Mouse (Mus musculus) midbrain, embryonic 10.5 days (tissue): ENCODE measurements around the gene Gm10358. TPM values are rescaled to one million over a fixed set of nuclear protein-coding genes. Genes with fewer than 3 reads are reported as not detected.
"Not testable (repeated sequence)": the region's sequence is repeated elsewhere in the genome, so short reads cannot be mapped to it uniquely, and the experiment has no call there.

Source experiments
- DNase-seq: peaks from one replicate; pipeline ENCODE4 v3.0.0-alpha.2; 2017; ENCODE audit warnings: low spot score
- H3K27ac ChIP-seq: fragments of 300-500 bp; sonication (generic); replicated peaks from 2 replicates; pipeline ENCODE4 v1.5.1; 2016; ENCODE audit warnings: mild to moderate bottlenecking
- H3K27me3 ChIP-seq: fragments of 300-500 bp; sonication (generic); 2 replicates; pipeline ENCODE4 v1.6.1; 2016; ENCODE audit warnings: low read depth, mild to moderate bottlenecking; ENCODE audit not compliant: poor library complexity, severe bottlenecking
- H3K36me3 ChIP-seq: fragments of 300-500 bp; sonication (generic); 2 replicates; pipeline ENCODE4 v1.6.1; 2016; ENCODE audit warnings: mild to moderate bottlenecking, moderate library complexity
- H3K4me1 ChIP-seq: fragments of 300-500 bp; sonication (generic); 2 replicates; pipeline ENCODE4 v1.6.1; 2016
- H3K4me3 ChIP-seq: fragments of 300-500 bp; sonication (generic); 2 replicates; pipeline ENCODE4 v1.5.1; 2016; ENCODE audit warnings: mild to moderate bottlenecking, moderate library complexity
- H3K9me3 ChIP-seq: fragments of 300-500 bp; sonication (generic); replicated peaks from 2 replicates; pipeline ENCODE4 v1.6.1; 2016; ENCODE audit warnings: mild to moderate bottlenecking
- WGBS: fragments of 180-500 bp; shearing (Covaris S2); methylation state at CpG from one replicate; pipeline ENCODE4 v1.1.7; 2016; 5-methylcytosine and 5-hydroxymethylcytosine counted together
- polyA plus RNA-seq: library from polyadenylated mRNA; unstranded; fragments of >200 nt; fragmentation: Nextera tagmentation; extraction: Ambion mirVana; gene quantifications from 2 replicates; pipeline ENCODE4 v1.2.1, GENCODE M21; 2016

Gm10358 gene
- polyA plus RNA-seq: 0.15 and 0.39 TPM in 2 replicates

GRCm38 (mm10) chr8:75406489-75406888, at the start of gene Gm10358:
Gm10358 (minus strand) TSS chr8:75406589.
- no peak within 1 kb of the TSS for H3K27ac ChIP-seq
- 98% methylated on average over 5 of the region's 5 CpGs for WGBS
- H3K27me3 ChIP-seq: no peaks in the 10 kb centered on the region
- H3K36me3 ChIP-seq: no peaks in the 10 kb centered on the region
- no peaks in the 10 kb centered on the region for H3K4me1 ChIP-seq
- no peak within 1 kb of the TSS for H3K4me3 ChIP-seq
- DNase-seq: no peak
- H3K9me3 ChIP-seq: no peaks in the 10 kb centered on the region

GRCm38 (mm10) chr8:75448394-75448793, 42.0 kb upstream of the Gm10358 start, which contains the start of gene Iqcm:
Iqcm (plus strand) TSS chr8:75448694.
- DNase-seq: no peak
- WGBS: 94% methylated on average over 7 of the region's 7 CpGs
- H3K36me3 ChIP-seq: no peaks in the 10 kb centered on the region

GRCm38 (mm10) chr8:75415696-75416095, 9.3 kb upstream of the Gm10358 start:
- not testable (repeated sequence) for H3K4me3 ChIP-seq, H3K27me3 ChIP-seq, DNase-seq, H3K4me1 ChIP-seq, H3K36me3 ChIP-seq, H3K9me3 ChIP-seq, H3K27ac ChIP-seq
- 81% methylated on average over 3 of the region's 3 CpGs for WGBS

More at GRCm38 (mm10) chr8:75448394-75448793, 42.0 kb upstream of the Gm10358 start, which contains the start of gene Iqcm:
- Histone ChIP-seq H3K4me3 (no peak within 1 kb of the TSS), H3K4me1 (no peaks in the 10 kb centered on the region), H3K9me3 (no peaks in the 10 kb centered on the region), H3K27ac (no peak within 1 kb of the TSS), H3K27me3 (no peaks in the 10 kb centered on the region)

GRCm38 (mm10) chr8:75384770-75385290, 21.6 kb downstream of the Gm10358 start:
- no peak for DNase-seq
- H3K4me3 ChIP-seq: no peak overlapping the region
- WGBS: 89% methylated on average over 4 of the region's 4 CpGs
- H3K4me1 ChIP-seq: no peaks in the 10 kb centered on the region
- H3K36me3 ChIP-seq: no peaks in the 10 kb centered on the region
- H3K27me3 ChIP-seq: peaks cover 4% of the 10 kb centered on the region; the same call in 1 of the 2 replicates
- H3K9me3 ChIP-seq: peaks cover 10% of the 10 kb centered on the region; the same call in 1 of the 2 replicates
- H3K27ac ChIP-seq: no peak overlapping the region

GRCm38 (mm10) chr8:75375530-75376123, 30.8 kb downstream of the Gm10358 start:
- H3K27me3 ChIP-seq: peaks cover 52% of the 10 kb centered on the region
- H3K27ac ChIP-seq: no peak overlapping the region
- H3K4me1 ChIP-seq: peaks cover 12% of the 10 kb centered on the region
- H3K36me3 ChIP-seq: no peaks in the 10 kb centered on the region
- 38% methylated on average over 1 of the region's 1 CpGs for WGBS
- H3K4me3 ChIP-seq: no peak overlapping the region
- no peaks in the 10 kb centered on the region for H3K9me3 ChIP-seq
- DNase-seq: no peak

GRCm38 (mm10) chr8:75372006-75372405, 34.4 kb downstream of the Gm10358 start:
- peaks cover 27% of the 10 kb centered on the region for H3K27me3 ChIP-seq
- no peaks in the 10 kb centered on the region for H3K36me3 ChIP-seq
- peaks cover 12% of the 10 kb centered on the region for H3K4me1 ChIP-seq
- no peak for DNase-seq
- no peak overlapping the region for H3K27ac ChIP-seq
- no peak overlapping the region for H3K4me3 ChIP-seq
- H3K9me3 ChIP-seq: no peaks in the 10 kb centered on the region
- 88% methylated on average over 2 of the region's 2 CpGs for WGBS

Other genes starting within 250 kb of the Gm10358 start
- 0.09 and 0.32 TPM in 2 replicates for gene Rasd2, start 192.6 kb downstream of the Gm10358 start, polyA plus RNA-seq
- not detected in 2 replicates for gene Iqcm, start 42.1 kb upstream of the Gm10358 start, polyA plus RNA-seq